Mouse (Mus musculus) heart, embryonic 12.5 days (tissue): ENCODE measurements at regions not wholly inside any gene's neighbourhood (a gene's known extent, or its start where the extent isn't known, plus 50 kb on each side); places are given as distances from the start of the nearest gene placed in this dataset.

Experiments used
- ATAC-seq: fragments of 200-750 bp; cut with Nextera tagmentation; 2 replicates; pipeline ENCODE4 v1.8.0; 2017; ENCODE audit warnings: moderate TSS enrichment, moderate library complexity; ENCODE audit not compliant: insufficient number of reproducible peaks, low FRiP score
- H3K27ac ChIP-seq: fragments of 300-500 bp; sonication (generic); 2 replicates; pipeline ENCODE4 v1.5.1; 2016; ENCODE audit warnings: mild to moderate bottlenecking, moderate library complexity; ENCODE audit not compliant: poor library complexity, severe bottlenecking
- H3K27me3 ChIP-seq: fragments of 300-500 bp; sonication (generic); replicated peaks from 2 replicates; pipeline ENCODE4 v1.6.1; 2016; ENCODE audit warnings: mild to moderate bottlenecking, moderate library complexity
- H3K36me3 ChIP-seq: fragments of 300-500 bp; sonication (generic); 2 replicates; pipeline ENCODE4 v1.6.1; 2016; ENCODE audit warnings: mild to moderate bottlenecking, moderate library complexity
- H3K4me1 ChIP-seq: fragments of 300-500 bp; sonication (generic); replicated peaks from 2 replicates; pipeline ENCODE4 v1.6.1; 2016; ENCODE audit warnings: mild to moderate bottlenecking
- H3K4me2 ChIP-seq: fragments of 300-500 bp; sonication (generic); 2 replicates; pipeline ENCODE4 v1.6.1; 2016; ENCODE audit warnings: mild to moderate bottlenecking, moderate library complexity
- H3K4me3 ChIP-seq: fragments of 300-500 bp; sonication (generic); 2 replicates; pipeline ENCODE4 v1.5.1; 2016; ENCODE audit warnings: mild to moderate bottlenecking
- H3K9ac ChIP-seq: fragments of 300-500 bp; sonication (generic); 2 replicates; pipeline ENCODE4 v1.6.1; 2016; ENCODE audit warnings: mild to moderate bottlenecking, moderate library complexity
- H3K9me3 ChIP-seq: fragments of 300-500 bp; sonication (generic); replicated peaks from 2 replicates; pipeline ENCODE4 v1.6.1; 2016; ENCODE audit warnings: mild to moderate bottlenecking, moderate library complexity
- WGBS: fragments of 180-500 bp; shearing (Covaris S2); methylation state at CpG from one replicate; pipeline ENCODE4 v1.1.7; 2016; 5-methylcytosine and 5-hydroxymethylcytosine counted together

GRCm38 (mm10) chr9:47412786-47413185 is 117.2 kb upstream of the Cadm1 start:
- ATAC-seq: no peak
- 69% methylated on average over 2 of the region's 2 CpGs for WGBS
- peaks cover 9% of the 10 kb centered on the region; the same call in 1 of the 2 replicates for H3K4me1 ChIP-seq

GRCm38 (mm10) chr9:47414350-47414988 is 115.5 kb upstream of the Cadm1 start:
- Histone ChIP-seq H3K36me3 (no peaks in the 10 kb centered on the region), H3K9me3 (no peaks in the 10 kb centered on the region), H3K4me1 (peaks cover 5% of the 10 kb centered on the region; the same call in 1 of the 2 replicates), H3K27ac (no peak overlapping the region), H3K4me3 (no peak overlapping the region), H3K27me3 (peaks cover 94% of the 10 kb centered on the region), H3K4me2 (no peak overlapping the region), H3K9ac (no peak overlapping the region)
- WGBS: 52% methylated on average over 8 of the region's 8 CpGs
- ATAC-seq: no peak

More at GRCm38 (mm10) chr9:47412786-47413185, 117.2 kb upstream of the Cadm1 start:
- Histone ChIP-seq H3K27me3 (peaks cover 94% of the 10 kb centered on the region), H3K4me2 (no peak overlapping the region), H3K9me3 (no peaks in the 10 kb centered on the region), H3K9ac (no peak overlapping the region), H3K27ac (no peak overlapping the region), H3K4me3 (no peak overlapping the region), H3K36me3 (no peaks in the 10 kb centered on the region)

- 11% methylated on average over 9 of the region's 9 CpGs for WGBS
- peak overlapping the region; percentile 38 for H3K4me2 ChIP-seq
- no peak for ATAC-seq
- no peak overlapping the region for H3K27ac ChIP-seq
- no peak overlapping the region for H3K4me3 ChIP-seq
- H3K36me3 ChIP-seq: no peaks in the 10 kb centered on the region
- H3K27me3 ChIP-seq: peaks cover 76% of the 10 kb centered on the region
- no peaks in the 10 kb centered on the region for H3K9me3 ChIP-seq
- H3K4me1 ChIP-seq: peaks cover 20% of the 10 kb centered on the region
- no peak overlapping the region for H3K9ac ChIP-seq
Observed at GRCm38 (mm10) chr9:47422151-47422599, 107.8 kb upstream of the Cadm1 start.

GRCm38 (mm10) chr9:47422741-47423461 is 107.1 kb upstream of the Cadm1 start:
- H3K27me3 ChIP-seq: peaks cover 74% of the 10 kb centered on the region

GRCm38 (mm10) chr9:47423462-47423832 is 106.5 kb upstream of the Cadm1 start:
- no peak for ATAC-seq
- H3K27me3 ChIP-seq: peaks cover 72% of the 10 kb centered on the region
- 75% methylated on average over 3 of the region's 3 CpGs for WGBS
- H3K4me3 ChIP-seq: no peak overlapping the region
- peaks cover 20% of the 10 kb centered on the region for H3K4me1 ChIP-seq
- H3K9ac ChIP-seq: no peak overlapping the region
- H3K36me3 ChIP-seq: no peaks in the 10 kb centered on the region
- H3K9me3 ChIP-seq: no peaks in the 10 kb centered on the region
- H3K4me2 ChIP-seq: no peak overlapping the region
- H3K27ac ChIP-seq: no peak overlapping the region

More at GRCm38 (mm10) chr9:47422741-47423461, 107.1 kb upstream of the Cadm1 start:
- Histone ChIP-seq H3K4me1 (peaks cover 20% of the 10 kb centered on the region), H3K36me3 (no peaks in the 10 kb centered on the region), H3K27ac (no peak overlapping the region), H3K4me3 (no peak overlapping the region), H3K4me2 (peak overlapping the region; percentile 38; the same call in 1 of the 2 replicates), H3K9ac (no peak overlapping the region), H3K9me3 (no peaks in the 10 kb centered on the region)
- ATAC-seq: peak; percentile 45; the same call in 1 of the 2 replicates
- 57% methylated on average over 8 of the region's 8 CpGs for WGBS

GRCm38 (mm10) chr9:47424191-47424590 is 105.8 kb upstream of the Cadm1 start:
- Histone ChIP-seq H3K27me3 (peaks cover 67% of the 10 kb centered on the region), H3K4me2 (no peak overlapping the region), H3K4me1 (peaks cover 20% of the 10 kb centered on the region), H3K4me3 (no peak overlapping the region), H3K9me3 (no peaks in the 10 kb centered on the region), H3K9ac (no peak overlapping the region), H3K36me3 (no peaks in the 10 kb centered on the region), H3K27ac (no peak overlapping the region)
- ATAC-seq: no peak
- WGBS: 89% methylated on average over 3 of the region's 3 CpGs

GRCm38 (mm10) chr9:47426712-47427111 is 103.3 kb upstream of the Cadm1 start:
- Histone ChIP-seq H3K4me3 (no peak overlapping the region), H3K27me3 (peaks cover 61% of the 10 kb centered on the region), H3K9me3 (no peaks in the 10 kb centered on the region)

GRCm38 (mm10) chr9:47428710-47429341 is 101.1 kb upstream of the Cadm1 start:
- 39% methylated on average over 8 of the region's 8 CpGs for WGBS
- H3K4me1 ChIP-seq: no peaks in the 10 kb centered on the region
- H3K4me2 ChIP-seq: no peak overlapping the region
- ATAC-seq: no peak
- no peak overlapping the region for H3K4me3 ChIP-seq
- H3K9me3 ChIP-seq: no peaks in the 10 kb centered on the region
- H3K36me3 ChIP-seq: no peaks in the 10 kb centered on the region
- H3K27me3 ChIP-seq: peaks cover 65% of the 10 kb centered on the region
- H3K27ac ChIP-seq: no peak overlapping the region
- H3K9ac ChIP-seq: no peak overlapping the region

More at GRCm38 (mm10) chr9:47426712-47427111, 103.3 kb upstream of the Cadm1 start:
- no peak overlapping the region for H3K9ac ChIP-seq
- 79% methylated on average over 5 of the region's 5 CpGs for WGBS
- no peak overlapping the region for H3K4me2 ChIP-seq
- H3K27ac ChIP-seq: no peak overlapping the region
- no peaks in the 10 kb centered on the region for H3K36me3 ChIP-seq
- no peak for ATAC-seq
- peaks cover 19% of the 10 kb centered on the region for H3K4me1 ChIP-seq

- no peak for ATAC-seq
- Histone ChIP-seq H3K9ac (no peak overlapping the region), H3K9me3 (no peaks in the 10 kb centered on the region), H3K27ac (no peak overlapping the region), H3K27me3 (peaks cover 67% of the 10 kb centered on the region), H3K4me3 (no peak overlapping the region), H3K4me2 (no peak overlapping the region), H3K4me1 (no peaks in the 10 kb centered on the region), H3K36me3 (no peaks in the 10 kb centered on the region)
- no CpG with 5 or more reads among the region's 1 CpGs for whole genome bisulfite sequencing
Observed at GRCm38 (mm10) chr9:47429691-47430090, 100.3 kb upstream of the Cadm1 start.

GRCm38 (mm10) chr9:47432715-47433114 is 97.3 kb upstream of the Cadm1 start:
- Histone ChIP-seq H3K27me3 (peaks cover 71% of the 10 kb centered on the region), H3K36me3 (no peaks in the 10 kb centered on the region), H3K9ac (no peak overlapping the region), H3K9me3 (no peaks in the 10 kb centered on the region), H3K4me1 (no peaks in the 10 kb centered on the region), H3K27ac (no peak overlapping the region), H3K4me3 (no peak overlapping the region), H3K4me2 (no peak overlapping the region)
- ATAC-seq: no peak
- WGBS: 74% methylated on average over 4 of the region's 4 CpGs

GRCm38 (mm10) chr9:47433185-47433584 is 96.8 kb upstream of the Cadm1 start:
- H3K27ac ChIP-seq: no peak overlapping the region
- H3K9me3 ChIP-seq: no peaks in the 10 kb centered on the region
- ATAC-seq: no peak
- H3K4me2 ChIP-seq: no peak overlapping the region
- no peaks in the 10 kb centered on the region for H3K4me1 ChIP-seq
- H3K4me3 ChIP-seq: no peak overlapping the region
- WGBS: 62% methylated on average over 2 of the region's 2 CpGs
- H3K27me3 ChIP-seq: peaks cover 69% of the 10 kb centered on the region
- no peaks in the 10 kb centered on the region for H3K36me3 ChIP-seq
- no peak overlapping the region for H3K9ac ChIP-seq
